Mouse (Mus musculus): ENCODE measurements at regions not wholly inside any gene's neighbourhood (a gene's known extent, or its start where the extent isn't known, plus 50 kb on each side); places are given as distances from the start of the nearest gene placed in this dataset.

DNA sequence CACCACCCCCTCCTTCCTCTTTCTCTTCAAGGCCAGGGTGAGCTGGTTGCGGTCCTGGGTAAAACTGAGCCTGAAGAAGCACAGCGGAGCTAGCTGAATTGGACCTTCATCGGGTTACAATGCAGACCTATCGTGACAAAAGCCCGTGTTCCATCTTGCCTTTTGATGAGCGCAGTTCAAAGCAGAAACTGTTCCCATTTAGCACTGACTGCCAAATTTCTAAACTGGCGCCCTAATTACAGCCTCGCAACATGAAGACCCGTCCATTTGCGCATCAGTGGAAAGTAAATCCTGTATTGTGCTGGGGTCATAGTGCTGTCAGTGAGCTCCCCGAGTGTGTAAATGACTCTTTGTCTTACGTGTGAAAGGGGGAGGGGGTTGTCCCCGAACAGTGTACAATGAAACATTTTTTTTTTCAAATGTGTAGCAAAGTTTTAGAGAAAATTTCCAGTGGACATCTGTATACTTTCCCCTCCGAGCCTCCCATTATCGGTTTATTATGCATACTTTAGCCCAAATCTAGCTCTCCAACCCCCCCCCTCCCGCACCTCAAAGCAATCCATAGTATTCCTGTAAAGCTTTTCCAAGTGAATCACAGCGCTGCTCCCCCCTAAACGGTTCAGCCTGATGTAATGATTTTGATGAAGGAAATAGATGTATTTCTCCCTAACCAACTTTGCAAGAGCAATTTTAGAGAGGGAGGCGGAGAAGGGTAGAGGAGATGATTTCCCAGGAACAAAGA is 877.4 kb downstream of the Epha4 start:
- no peak for DNase-seq (ENCODE audit: extremely low read depth, low read depth, low spot score)

DNA sequence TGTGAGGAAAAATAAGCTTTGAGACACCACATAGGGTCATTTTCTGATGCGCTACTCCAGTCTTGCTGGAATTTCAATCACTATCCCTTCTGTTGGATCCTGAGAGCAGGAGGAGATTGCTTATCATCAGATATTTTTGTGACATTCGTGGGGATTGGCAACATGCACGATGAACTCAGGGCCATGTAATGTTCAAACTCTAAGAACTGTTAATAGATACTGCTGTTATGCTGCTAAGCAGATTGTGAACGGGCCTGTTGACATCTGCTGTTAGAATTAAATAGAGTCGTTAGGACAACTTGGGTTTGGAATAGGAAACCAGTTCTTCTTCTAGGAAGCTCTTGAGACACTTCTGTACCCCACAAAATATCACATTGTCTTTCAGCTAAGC is 876.9 kb downstream of the Epha4 start:
- no peak for DNase-seq (ENCODE audit: extremely low read depth, low read depth, low spot score)

DNA sequence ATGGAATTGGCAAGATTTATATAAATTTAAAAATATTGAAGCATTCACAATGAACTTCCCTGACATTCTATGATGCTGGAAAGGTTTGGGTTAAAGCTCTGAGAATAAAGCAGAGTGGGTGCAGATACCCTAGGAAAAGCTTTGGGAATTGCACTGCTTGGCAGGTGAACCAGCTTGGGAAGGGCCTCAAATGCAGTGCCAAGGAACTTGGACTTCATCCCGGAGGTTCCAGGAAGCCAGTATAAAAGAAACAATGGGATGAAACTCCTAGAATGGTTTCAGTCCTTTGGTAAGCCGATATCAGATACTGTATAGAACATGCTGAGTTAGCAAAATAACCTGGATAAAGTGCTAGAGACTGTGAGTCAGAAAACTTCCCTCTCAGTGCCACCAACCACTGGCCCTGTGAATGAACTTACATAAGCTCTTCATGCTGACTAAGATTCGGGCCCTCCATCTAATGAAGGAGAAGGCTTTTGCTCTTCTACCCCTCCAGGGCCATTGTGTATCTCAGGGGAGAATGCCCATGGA is 873.6 kb downstream of the Epha4 start:
- DNase-seq (ENCODE audit: extremely low read depth, low read depth, low spot score) = no peak

DNA sequence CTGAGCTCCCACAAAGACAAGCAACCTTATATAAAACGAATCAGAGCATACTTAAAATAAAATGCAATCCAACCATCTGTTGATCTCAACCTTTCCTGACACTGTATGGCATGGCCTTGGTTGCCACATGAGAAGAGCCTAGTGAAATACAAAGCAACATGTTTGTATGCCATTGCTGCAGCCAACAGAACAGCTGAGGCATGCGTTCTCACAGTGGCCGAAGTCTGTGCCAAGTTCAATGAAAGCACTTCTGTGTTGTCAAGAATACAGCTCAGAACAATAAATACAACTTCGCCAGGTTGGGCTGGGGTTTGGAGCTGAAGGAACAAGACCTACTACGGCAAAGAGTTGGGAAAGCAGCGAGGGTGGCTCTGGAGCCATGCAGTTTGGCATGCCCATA is 872.2 kb downstream of the Epha4 start:
- DNase-seq (ENCODE audit: extremely low read depth, low read depth, low spot score) = no peak

DNA sequence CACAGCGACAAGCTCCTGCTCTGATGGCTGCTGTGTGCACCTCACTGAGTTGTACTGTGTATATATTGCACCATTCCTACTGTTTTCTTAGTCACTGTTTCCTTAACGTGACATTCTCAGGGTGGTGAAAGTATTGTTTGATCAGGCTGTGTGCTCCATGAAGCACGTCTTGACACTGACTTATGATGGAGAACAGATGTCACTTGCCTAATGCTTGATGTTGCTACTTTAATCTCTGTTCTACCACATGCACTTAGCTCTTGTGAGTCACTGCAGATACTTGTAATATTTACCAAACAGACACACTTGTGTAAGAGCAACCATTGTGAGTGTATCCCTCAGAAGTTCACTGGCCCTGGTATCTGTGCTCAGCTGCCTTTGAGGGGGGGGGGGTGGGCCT is 870.0 kb downstream of the Epha4 start:
- no peak for DNase-seq (ENCODE audit: extremely low read depth, low read depth, low spot score)

DNA sequence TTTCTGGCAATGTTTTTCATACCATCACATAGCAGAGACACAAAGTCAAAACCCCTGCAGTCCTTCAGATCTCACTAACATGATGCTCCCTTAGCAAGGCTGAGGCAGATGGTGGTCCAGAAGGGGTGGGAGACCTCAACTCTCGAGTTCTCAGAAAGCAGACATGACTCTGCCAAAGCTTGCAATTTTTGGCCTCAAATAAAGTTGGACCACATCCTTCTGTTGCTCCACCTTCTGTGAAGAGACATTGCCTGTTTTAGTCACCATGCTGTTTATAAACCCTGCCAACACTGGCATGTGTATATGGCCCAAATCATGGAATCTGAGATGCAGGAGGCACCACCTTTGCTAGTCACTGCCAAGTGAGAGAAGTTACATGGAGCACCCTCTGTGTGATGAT is 860.1 kb downstream of the Epha4 start:
- DNase-seq (ENCODE audit: extremely low read depth, low read depth, low spot score) = no peak

DNA sequence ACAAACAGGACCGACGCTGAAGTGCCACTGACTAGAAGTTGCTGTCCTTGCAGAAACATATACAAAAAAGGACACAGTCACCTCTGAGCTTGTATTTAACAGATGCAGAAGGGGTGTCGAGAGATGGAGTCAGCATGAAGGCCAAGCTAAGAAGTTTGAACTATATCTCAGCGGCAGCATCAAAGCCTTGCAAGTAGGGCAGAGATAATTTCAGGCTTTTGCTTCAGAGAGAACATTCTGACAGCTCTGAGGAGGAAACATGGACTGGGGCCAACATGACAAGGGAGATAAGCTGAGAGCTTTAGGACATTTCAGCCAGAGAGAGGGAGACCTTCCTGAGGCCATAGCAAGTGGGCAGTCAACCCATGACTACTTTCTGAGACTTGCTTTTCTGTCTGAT is 856.7 kb downstream of the Epha4 start:
- DNase-seq (ENCODE audit: extremely low read depth, low read depth, low spot score) = no peak

DNA sequence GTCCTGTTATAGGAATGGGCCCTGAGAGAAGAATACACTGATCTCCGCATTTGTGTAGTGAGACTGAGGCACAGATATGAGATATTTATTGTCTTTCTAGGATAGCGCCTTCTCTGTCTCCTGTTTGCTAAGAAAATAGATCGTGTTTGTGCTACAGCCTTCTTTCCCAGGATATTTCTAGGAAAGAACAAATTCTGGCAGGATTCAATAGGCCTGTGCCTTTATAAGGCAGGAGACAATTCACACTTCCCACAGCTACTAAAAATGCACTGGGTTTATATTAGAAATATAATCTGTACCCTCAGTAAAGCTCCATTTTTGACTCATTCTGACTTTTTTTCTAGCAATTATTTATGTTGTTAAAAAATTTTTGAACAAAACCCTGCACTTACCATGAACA is 854.7 kb downstream of the Epha4 start:
- no peak for DNase-seq (ENCODE audit: extremely low read depth, low read depth, low spot score)

DNA sequence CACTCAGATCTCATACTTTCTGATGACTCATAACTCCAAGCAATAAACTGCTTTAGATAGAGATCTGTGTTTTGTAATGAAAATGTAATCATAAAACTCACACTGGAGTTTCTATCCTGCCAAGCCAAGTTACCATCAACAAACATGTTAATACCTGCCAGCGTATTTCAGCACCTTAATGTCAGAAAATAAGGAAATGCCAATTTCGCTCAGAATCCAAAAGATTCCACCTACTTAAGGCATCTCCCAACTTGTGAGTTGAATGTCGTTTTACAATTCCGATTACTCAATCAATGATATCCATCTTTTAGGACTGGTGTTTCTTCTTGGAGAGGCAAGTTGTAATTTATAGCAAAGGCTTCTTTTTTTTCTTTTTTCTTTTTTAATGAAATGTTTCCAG is 850.5 kb downstream of the Epha4 start:
- DNase-seq (ENCODE audit: extremely low read depth, low read depth, low spot score) = peak; percentile 92

DNA sequence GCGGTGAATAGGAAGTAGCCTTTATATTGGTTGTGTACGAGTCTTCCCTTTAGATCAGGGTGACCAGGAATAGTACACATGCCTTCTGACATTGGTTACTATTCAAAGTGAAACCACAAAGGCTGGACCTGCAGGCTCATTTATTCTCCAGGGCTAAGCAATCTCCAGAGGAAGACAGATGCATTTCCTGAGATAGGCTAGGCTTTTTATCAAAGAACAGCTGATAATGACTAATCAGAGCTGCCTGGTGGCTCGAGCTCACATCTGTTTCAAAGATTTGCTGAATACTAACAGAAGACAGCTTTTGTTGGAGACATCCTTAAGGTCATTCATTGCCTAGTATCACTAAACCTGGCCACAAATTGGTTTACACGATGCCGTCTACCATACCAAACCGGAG is 838.1 kb downstream of the Epha4 start:
- DNase-seq (ENCODE audit: extremely low read depth, low read depth, low spot score) = no peak

DNA sequence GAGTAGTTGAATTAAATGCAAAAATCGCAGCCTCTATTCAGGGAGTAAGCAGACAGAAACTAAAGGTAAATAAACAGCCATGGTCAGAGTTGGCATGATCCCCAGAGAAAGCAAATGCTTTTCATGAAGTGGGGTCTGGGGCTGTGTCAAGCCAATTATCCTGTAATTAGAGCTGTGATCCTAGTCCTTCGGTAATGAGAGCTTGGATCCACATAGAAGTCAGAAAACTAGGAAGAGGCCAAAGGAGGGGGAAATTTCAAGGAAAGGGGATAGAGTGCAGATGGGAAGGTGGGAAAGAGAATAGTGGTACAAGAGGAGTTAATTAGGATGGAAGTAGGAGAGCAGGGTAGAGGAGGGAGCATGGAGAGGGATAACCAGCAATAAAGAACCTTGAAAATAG is 809.3 kb downstream of the Epha4 start:
- DNase-seq (ENCODE audit: extremely low read depth, low read depth, low spot score) = no peak

DNA sequence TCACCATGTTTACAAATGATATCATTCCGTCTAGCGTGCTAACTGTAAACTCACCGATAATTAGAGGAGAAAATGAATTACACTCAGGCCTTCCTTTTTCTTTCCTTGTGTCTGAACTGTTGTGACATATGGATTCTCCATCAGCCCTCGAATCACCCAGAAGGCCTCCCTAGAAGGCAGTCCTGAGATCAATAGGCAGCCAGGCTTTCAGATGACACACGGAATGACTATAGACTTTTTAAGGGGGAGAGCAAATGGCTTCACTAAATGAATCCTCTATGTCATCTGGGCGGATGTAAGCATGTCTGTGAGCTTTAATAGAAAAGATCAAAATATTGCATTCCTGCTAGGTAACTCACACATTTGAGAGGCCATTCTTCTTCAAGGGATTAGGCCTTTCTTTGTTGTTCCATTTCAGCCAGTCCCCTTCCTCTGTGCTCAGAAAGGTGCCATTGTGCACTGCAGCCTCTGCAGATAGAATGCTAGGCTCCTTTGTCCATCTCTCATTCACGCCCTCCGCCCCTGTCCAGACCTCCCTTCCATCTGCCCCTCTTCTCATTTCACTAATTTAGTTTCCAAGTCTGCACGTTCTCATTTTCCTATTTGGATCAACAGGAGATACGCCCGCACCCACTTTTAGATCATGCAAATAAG is 797.1 kb downstream of the Epha4 start:
- DNase-seq (ENCODE audit: extremely low read depth, low read depth, low spot score) = no peak

DNA sequence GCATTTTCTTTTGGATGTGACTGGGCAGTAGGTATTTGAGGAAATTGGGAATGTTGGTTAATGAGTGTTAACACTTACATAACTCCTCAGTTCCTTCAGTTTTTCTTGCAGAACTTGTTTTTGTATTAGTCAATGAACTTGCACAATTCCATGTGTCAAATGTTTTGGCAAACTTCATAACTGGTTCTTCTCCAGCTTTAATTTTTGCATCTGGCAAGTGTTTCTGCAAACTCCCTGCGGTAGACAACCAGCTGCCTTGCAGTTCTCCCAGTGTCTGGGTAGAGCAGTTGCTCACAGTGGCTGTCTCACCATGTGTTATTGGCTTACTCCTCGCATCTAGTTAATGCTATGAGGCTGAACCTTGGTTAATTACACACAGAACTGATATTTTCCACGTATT is 790.4 kb downstream of the Epha4 start:
- DNase-seq (ENCODE audit: extremely low read depth, low read depth, low spot score) = peak; percentile 85

DNA sequence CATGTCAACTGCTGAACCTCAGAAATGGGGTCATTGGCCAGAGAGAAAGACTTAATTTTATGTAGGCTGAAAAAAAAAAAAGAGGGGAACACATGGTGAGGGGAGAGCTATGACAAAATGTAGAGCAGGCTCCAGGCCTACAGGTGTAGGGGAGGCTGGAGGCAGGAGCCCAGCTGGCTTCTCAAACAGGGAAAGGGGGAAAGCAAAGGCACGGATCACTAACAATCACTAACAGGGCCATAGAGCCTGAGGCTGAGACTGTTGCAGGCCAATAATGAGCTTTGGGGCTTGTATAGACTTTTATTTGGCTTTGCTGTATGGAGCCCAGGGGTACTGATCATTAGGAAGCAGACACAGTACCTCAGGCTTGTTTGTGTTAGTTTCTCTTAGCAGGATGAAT is 777.9 kb downstream of the Epha4 start:
- DNase-seq (ENCODE audit: extremely low read depth, low read depth, low spot score) = no peak

DNA sequence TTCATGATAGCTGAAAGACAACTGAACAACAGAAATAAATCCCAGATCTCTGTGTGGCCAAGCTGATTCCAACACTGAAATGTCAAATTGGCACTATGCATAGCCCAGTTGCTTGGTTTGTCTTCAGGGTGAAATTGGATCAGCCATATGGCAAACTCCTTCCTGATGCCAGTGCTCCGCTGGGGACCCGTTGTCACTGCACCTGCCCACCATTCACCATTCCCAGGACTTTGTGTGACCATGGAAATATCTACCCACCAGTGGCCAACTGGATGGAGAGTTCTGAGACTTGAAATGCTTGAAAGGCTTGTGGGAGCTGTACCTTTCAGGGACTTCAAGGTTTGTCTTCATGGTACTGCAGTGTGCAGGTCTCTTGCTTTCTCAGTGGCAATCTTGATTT is 777.2 kb downstream of the Epha4 start:
- DNase-seq (ENCODE audit: extremely low read depth, low read depth, low spot score) = no peak

DNA sequence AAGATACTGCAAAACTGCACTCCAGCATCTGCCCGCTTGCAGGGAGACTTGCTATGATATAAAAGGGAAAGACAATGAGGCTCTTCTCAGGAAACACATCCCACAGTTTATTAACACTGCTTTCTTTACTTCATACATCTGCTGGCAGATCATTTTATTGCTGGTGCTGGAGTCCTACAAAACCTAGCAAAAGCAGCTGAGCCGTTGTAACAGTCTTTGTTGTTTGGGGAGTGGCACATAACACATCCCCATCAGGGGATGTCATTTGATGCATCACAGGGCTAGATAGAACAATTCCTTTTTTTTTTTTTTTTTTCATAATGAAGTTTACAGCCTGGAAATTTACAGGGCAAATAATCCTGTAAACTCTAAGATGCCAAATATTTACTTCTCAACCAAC is 742.2 kb downstream of the Epha4 start:
- DNase-seq (ENCODE audit: extremely low read depth, low read depth, low spot score) = no peak

DNA sequence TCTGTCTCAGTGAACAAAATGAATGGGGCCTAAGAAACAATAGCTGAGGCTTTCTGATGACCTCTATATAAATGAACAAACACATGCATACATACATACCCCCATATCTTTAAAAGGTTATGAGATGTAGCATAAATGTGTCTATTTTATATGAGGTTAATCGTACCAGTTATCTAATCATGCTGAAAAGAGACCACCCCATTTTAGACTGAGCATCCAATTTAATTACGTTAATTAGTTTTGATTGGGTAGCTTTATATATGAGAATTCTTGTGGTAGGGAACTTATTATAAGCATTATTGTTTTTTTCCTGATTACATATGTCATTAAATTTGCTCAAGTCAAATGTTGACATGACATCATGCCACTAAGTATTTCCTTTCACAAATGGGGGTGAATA is 728.0 kb downstream of the Epha4 start:
- DNase-seq (ENCODE audit: extremely low read depth, low read depth, low spot score) = no peak

DNA sequence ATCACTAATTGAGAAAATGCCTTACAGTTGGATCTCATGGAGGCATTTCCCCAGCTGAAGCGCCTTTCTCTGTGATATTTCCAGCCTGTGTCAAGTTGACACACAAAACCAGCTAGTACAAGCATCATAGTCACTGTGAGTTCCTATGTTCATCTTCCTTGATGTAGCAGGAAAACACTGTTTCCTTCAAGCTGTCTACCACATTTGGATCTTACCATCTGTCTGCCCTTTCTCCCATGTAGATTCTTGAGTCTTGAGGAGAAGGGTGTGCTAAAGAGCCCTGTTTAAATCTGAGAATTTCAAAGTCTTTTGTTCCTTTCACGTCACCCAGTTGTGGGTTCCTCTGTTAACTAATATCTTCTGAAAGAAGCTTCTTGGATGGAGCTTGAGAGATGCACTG is 721.5 kb downstream of the Epha4 start:
- no peak for DNase-seq (ENCODE audit: extremely low read depth, low read depth, low spot score)

DNA sequence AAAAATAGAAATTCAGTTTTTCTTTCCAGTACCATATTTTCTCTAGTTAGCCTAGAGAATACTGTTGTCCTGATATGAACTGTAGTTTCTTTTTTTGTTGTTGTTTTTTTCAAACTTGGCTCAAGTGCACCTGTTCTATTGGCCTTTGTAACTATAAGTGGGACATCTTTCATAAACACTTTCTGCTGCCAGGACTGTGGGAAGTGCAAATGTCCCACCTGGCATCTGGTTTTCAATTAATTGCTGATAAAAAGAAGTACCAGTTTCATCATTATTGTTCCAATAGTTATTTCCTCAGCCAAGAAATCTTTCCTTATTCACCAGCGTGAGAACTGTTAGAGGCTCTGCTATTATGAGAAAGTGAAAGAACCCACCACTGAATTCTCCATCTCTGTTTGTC is 695.0 kb downstream of the Epha4 start:
- DNase-seq (ENCODE audit: extremely low read depth, low read depth, low spot score) = no peak

DNA sequence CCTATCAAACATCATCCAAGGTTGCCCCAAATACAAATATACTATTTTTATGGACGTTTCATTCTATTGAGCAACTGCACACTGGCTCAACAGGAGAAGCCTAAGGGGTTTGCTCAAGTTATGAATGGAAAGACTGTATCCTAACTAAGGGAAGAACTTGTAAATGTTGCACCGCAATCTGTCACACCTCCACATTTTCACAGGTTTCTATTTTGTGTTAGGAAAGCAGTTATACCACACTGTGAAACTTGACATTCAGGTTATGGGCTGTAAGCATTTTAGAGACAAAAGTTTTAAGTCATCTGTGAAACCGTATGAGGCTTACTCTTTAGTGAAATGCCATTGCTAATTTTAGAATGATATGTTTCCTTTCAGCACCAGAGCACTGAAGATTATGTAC is 693.3 kb downstream of the Epha4 start:
- DNase-seq (ENCODE audit: extremely low read depth, low read depth, low spot score) = no peak

DNA sequence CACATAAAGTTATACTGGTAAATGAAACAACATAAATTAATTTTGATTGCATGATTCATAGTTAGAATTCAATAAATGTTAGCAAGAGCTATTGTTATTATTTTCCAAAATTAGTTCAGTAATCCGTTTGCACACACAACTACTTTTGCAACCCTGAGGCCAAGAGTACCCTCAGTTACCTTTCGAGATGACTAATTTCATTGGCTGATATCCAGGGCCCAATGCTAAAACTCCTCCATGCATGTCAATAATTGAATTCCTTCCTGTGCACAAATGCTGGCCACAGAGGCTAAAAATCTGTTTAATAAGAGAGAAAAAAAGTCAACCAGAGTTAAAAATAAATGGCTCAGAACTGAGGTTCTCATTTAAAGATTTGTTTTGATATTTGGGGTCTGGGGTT is 685.2 kb downstream of the Epha4 start:
- DNase-seq (ENCODE audit: extremely low read depth, low read depth, low spot score) = no peak

DNA sequence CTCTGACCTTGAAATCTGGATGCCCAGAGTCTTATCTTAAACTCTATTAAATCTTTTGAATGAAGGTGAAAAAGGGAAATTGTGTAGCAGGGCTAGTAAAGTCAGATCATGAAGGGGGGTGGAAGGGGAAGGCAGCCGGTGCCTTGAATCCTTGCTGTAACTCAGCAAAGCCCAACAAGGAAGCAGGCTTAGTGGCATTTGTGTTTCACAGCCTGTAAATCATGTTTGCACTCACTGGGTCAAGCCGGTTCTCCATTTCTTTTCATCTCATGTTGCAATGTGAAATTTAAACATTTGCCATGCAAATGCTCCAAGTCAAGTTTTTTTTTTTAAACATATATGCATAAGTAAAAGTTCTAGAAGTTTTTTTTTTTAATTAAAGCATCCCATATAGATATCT is 682.6 kb downstream of the Epha4 start:
- no peak for DNase-seq (ENCODE audit: extremely low read depth, low read depth, low spot score)
